Mouse (Mus musculus): ENCODE measurements at regions not wholly inside any gene's neighbourhood (a gene's known extent, or its start where the extent isn't known, plus 50 kb on each side); places are given as distances from the start of the nearest gene placed in this dataset.

- H3K4me3 ChIP-seq (ENCODE audit: low read depth, low read length): no peak overlapping the region
Observed at GRCm38 (mm10) chr11:34153749-34154525, 54.0 kb downstream of the Foxi1 start.

GRCm38 (mm10) chr11:34149370-34149976, 51.1 kb upstream of the 4930469K13Rik start:
- Histone ChIP-seq H3K4me3 (ENCODE audit: low read depth, low read length) (no peak overlapping the region), H3K27me3 (ENCODE audit: insufficient read depth, low read length) (no peaks in the 10 kb centered on the region), H3K9ac (replicated peaks) (no peak overlapping the region), H3K4me2 (ENCODE audit: low read depth, low read length) (no peak overlapping the region), H3K27ac (ENCODE audit: low read depth) (no peak overlapping the region), H3K4me1 (ENCODE audit: insufficient read depth) (no peaks in the 10 kb centered on the region), H3K36me3 (replicated peaks; ENCODE audit: insufficient read depth, low read length) (no peaks in the 10 kb centered on the region), H3K9me3 (ENCODE audit: low read length) (no peaks in the 10 kb centered on the region)
- peak; percentile 71 for TF ChIP-seq CTCF (IDR thresholded peaks at IDR 0.05; ENCODE audit: low read depth)
- TF ChIP-seq EP300 (IDR thresholded peaks at IDR 0.05; ENCODE audit: low read depth): no peak
- peak; percentile 70 for DNase-seq
- 25% methylated on average over 5 of the region's 5 CpGs for WGBS (ENCODE audit: insufficient replicate concordance)
- ATAC-seq: no peak

More at GRCm38 (mm10) chr11:34153749-34154525, 54.0 kb downstream of the Foxi1 start:
- DNase-seq (no peak), ATAC-seq (no peak)
- Histone ChIP-seq H3K9me3 (ENCODE audit: low read length) (no peaks in the 10 kb centered on the region), H3K9ac (replicated peaks) (no peak overlapping the region), H3K36me3 (replicated peaks; ENCODE audit: insufficient read depth, low read length) (no peaks in the 10 kb centered on the region), H3K4me1 (ENCODE audit: insufficient read depth) (no peaks in the 10 kb centered on the region), H3K27ac (ENCODE audit: low read depth) (no peak overlapping the region), H3K4me2 (ENCODE audit: low read depth, low read length) (no peak overlapping the region), H3K27me3 (ENCODE audit: insufficient read depth, low read length) (no peaks in the 10 kb centered on the region)
- TF ChIP-seq CTCF (IDR thresholded peaks at IDR 0.05; ENCODE audit: low read depth) (no peak), EP300 (IDR thresholded peaks at IDR 0.05; ENCODE audit: low read depth) (no peak)
- 81% methylated on average over 5 of the region's 5 CpGs for WGBS (ENCODE audit: insufficient replicate concordance)
